Mouse (Mus musculus) heart, embryonic 13.5 days (tissue): ENCODE results near the gene Tram2. TPM values are rescaled to one million over a fixed set of nuclear protein-coding genes. Genes with fewer than 3 reads are reported as not detected.

Experiments used
- ATAC-seq: fragments of 200-750 bp; cut with Nextera tagmentation; 2 replicates; pipeline ENCODE4 v1.8.0; 2017; ENCODE audit warnings: moderate TSS enrichment; ENCODE audit not compliant: insufficient number of reproducible peaks, low FRiP score, low TSS enrichment; ENCODE audit errors: extremely low read depth
- H3K27ac ChIP-seq: fragments of 300-500 bp; sonication (generic); replicated peaks from 2 replicates; pipeline ENCODE4 v1.5.1; 2015; ENCODE audit warnings: moderate library complexity, mild to moderate bottlenecking, inconsistent platforms
- H3K27me3 ChIP-seq: fragments of 300-500 bp; sonication (generic); replicated peaks from 2 replicates; pipeline ENCODE4 v1.6.1; 2015; ENCODE audit warnings: mild to moderate bottlenecking, inconsistent platforms
- H3K36me3 ChIP-seq: fragments of 300-500 bp; sonication (generic); 2 replicates; pipeline ENCODE4 v1.6.1; 2015; ENCODE audit warnings: mild to moderate bottlenecking, inconsistent platforms
- H3K4me1 ChIP-seq: fragments of 300-500 bp; sonication (generic); 2 replicates; pipeline ENCODE4 v1.6.1; 2015; ENCODE audit warnings: inconsistent platforms
- H3K4me2 ChIP-seq: fragments of 300-500 bp; sonication (generic); 2 replicates; pipeline ENCODE4 v1.6.1; 2015; ENCODE audit warnings: inconsistent platforms, mild to moderate bottlenecking, moderate library complexity
- H3K4me3 ChIP-seq: fragments of 300-500 bp; sonication (generic); 2 replicates; pipeline ENCODE4 v1.5.1; 2015; ENCODE audit warnings: moderate library complexity, mild to moderate bottlenecking, inconsistent platforms
- H3K9ac ChIP-seq: fragments of 300-500 bp; sonication (generic); 2 replicates; pipeline ENCODE4 v1.6.1; 2015; ENCODE audit warnings: inconsistent platforms, mild to moderate bottlenecking, moderate library complexity
- H3K9me3 ChIP-seq: fragments of 300-500 bp; sonication (generic); 2 replicates; pipeline ENCODE4 v1.6.1; 2016; ENCODE audit warnings: inconsistent platforms
- WGBS: fragments of 180-500 bp; shearing (Covaris S2); methylation state at CpG from one replicate; pipeline ENCODE4 v1.1.7; 2015; ENCODE audit warnings: mixed read lengths; 5-methylcytosine and 5-hydroxymethylcytosine counted together
- polyA plus RNA-seq: library from polyadenylated mRNA; unstranded; fragments of >200 nt; fragmentation: Nextera tagmentation; extraction: Ambion mirVana; gene quantifications from 2 replicates; pipeline ENCODE4 v1.2.1, GENCODE M21; 2015

Gene Tram2
- polyA plus RNA-seq, 1 experiment from 2014 or later, result 4.4 TPM

DNA sequence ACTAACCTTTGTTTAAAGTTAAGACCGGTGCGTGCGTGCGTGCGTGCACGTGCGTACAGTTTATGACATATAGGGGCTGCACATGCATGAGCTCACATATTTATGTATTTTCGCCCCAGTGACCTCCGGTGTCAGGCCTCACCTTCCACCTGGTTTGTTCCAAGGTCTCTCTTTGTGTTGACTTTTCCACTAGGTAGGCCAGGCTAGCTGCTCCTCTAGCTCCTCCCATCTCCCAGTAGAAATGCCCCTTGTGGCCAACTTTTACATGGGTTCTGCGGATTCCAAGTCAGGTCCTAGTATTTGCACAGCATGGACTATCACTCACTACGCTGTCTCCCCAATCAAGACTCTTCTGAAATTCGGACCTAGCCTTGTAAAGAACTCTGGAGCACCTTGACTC, 1.3 kb upstream of the Tram2 start:
- no peak overlapping the region for H3K4me3 ChIP-seq
- H3K9ac ChIP-seq, result no peak overlapping the region
- no peak overlapping the region for H3K4me2 ChIP-seq
- H3K27ac ChIP-seq, result no peak overlapping the region
- H3K36me3 ChIP-seq, result no peaks in the 10 kb centered on the region
- H3K9me3 ChIP-seq, result no peaks in the 10 kb centered on the region
- WGBS, result 90% methylated on average over 12 of the region's 12 CpGs
- no peak for ATAC-seq
- H3K27me3 ChIP-seq, result no peaks in the 10 kb centered on the region
- H3K4me1 ChIP-seq, result peaks cover 36% of the 10 kb centered on the region

DNA sequence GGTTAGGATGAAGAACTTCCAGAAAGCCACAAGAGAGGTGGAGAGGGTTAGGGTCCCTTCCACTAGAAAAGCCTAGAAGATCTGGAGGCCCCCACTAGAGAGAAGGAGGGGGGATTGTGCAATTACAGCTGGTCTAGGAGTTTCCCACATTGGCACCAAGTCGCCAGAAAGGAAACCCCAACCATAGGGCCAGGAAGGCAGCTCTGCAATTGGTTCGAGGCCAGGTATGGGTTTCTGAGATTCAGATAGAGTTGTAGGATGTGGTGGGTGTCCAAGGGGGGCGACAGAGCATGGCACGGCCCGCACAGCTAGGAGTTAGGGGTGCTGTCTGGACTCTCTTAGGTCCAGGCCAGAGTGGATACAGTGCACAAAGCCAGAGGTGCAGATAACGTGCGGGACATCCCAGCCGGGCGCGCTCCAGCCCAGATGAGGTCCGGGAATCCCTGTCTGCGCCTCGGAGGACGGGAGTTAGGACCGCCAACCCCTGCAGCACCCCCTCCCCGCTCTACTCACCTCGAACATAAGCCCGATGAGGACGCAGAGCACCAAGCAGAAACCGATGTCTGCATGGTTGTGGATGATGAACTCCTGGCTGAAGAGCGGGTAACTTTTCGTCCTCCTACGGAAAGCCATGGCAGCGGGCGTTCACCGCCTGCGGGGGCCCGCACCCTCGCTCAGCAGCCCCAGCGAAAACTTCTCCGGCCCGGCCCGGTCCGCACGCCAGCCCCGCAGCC, 381 bp downstream of the Tram2 start:
- peaks cover 54% of the 10 kb centered on the region for H3K4me1 ChIP-seq
- WGBS, result 2% methylated on average over 36 of the region's 36 CpGs
- peak; percentile 33; the same call in 1 of the 2 replicates for ATAC-seq
- H3K36me3 ChIP-seq, result no peaks in the 10 kb centered on the region
- peak overlapping the region; percentile 84 for H3K4me2 ChIP-seq
- peak overlapping the region; percentile 85 for H3K4me3 ChIP-seq
- no peaks in the 10 kb centered on the region for H3K9me3 ChIP-seq
- H3K27me3 ChIP-seq, result no peaks in the 10 kb centered on the region
- H3K27ac ChIP-seq, result peak overlapping the region; percentile 93
- peak overlapping the region; percentile 88 for H3K9ac ChIP-seq

DNA sequence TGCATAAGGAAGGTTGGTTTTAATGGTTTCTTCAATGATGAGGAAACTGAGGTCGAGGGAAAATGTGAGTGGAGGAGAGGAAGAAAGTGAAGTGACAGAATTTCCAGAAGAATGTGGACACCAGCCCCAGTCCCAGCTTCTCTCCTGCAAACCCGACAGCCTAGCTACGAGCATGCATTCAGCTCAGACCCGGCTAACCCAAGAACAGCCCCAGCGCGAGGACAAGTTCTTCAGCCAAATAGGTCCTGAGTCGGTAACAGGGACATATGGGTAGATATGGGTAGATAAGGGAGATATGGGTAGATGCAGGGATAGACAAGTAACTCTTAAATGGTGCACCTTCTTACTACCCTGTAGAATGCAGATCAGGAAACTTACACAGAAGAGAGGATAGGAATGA, 1.4 kb downstream of the Tram2 start:
- H3K27ac ChIP-seq, result no peak overlapping the region
- peaks cover 64% of the 10 kb centered on the region for H3K4me1 ChIP-seq
- peak overlapping the region; percentile 88 for H3K9ac ChIP-seq
- no peaks in the 10 kb centered on the region for H3K36me3 ChIP-seq
- H3K27me3 ChIP-seq, result no peaks in the 10 kb centered on the region
- peak overlapping the region; percentile 85 for H3K4me3 ChIP-seq
- WGBS, result 59% methylated on average over 7 of the region's 7 CpGs
- ATAC-seq, result no peak
- H3K9me3 ChIP-seq, result no peaks in the 10 kb centered on the region
- H3K4me2 ChIP-seq, result peak overlapping the region; percentile 84

DNA sequence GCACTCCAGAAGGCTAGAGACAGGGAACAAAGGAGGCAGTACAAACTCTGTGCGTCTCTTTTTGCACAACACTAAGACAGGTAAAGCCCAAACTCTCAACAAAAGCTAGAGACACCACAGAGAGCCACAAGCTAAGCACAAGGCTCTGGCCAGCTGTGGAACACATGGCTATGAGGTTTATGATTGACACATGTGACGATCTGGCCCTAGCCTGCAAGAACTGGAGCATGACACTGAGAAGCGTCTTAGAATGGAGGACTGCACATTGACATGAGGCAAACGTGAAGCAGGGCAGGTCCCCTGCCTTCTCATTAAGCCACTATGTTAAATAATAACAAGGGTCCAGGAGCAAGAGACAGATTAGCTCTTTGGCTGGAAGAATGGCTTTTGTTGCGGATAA, 1.8 kb downstream of the Tram2 start:
- ATAC-seq, result no peak
- H3K27me3 ChIP-seq, result no peaks in the 10 kb centered on the region
- H3K4me1 ChIP-seq, result peaks cover 68% of the 10 kb centered on the region
- H3K4me3 ChIP-seq, result peak overlapping the region; percentile 85
- H3K9ac ChIP-seq, result peak overlapping the region; percentile 88
- peak overlapping the region; percentile 84 for H3K4me2 ChIP-seq
- no peak overlapping the region for H3K27ac ChIP-seq
- H3K36me3 ChIP-seq, result no peaks in the 10 kb centered on the region
- H3K9me3 ChIP-seq, result no peaks in the 10 kb centered on the region
- 60% methylated on average over 5 of the region's 5 CpGs for WGBS

- ATAC-seq, result no peak
- H3K27ac ChIP-seq, result peak overlapping the region; percentile 71
- peaks cover 70% of the 10 kb centered on the region for H3K4me1 ChIP-seq
- H3K4me3 ChIP-seq, result peak overlapping the region; percentile 85
- H3K4me2 ChIP-seq, result peak overlapping the region; percentile 84
- no peaks in the 10 kb centered on the region for H3K27me3 ChIP-seq
- no peaks in the 10 kb centered on the region for H3K36me3 ChIP-seq
- no peaks in the 10 kb centered on the region for H3K9me3 ChIP-seq
- WGBS, result 14% methylated on average over 6 of the region's 6 CpGs
- peak overlapping the region; percentile 67 for H3K9ac ChIP-seq
Measured at GRCm38 (mm10) chr1:21075986-21076495, 3.0 kb downstream of the Tram2 start.

DNA sequence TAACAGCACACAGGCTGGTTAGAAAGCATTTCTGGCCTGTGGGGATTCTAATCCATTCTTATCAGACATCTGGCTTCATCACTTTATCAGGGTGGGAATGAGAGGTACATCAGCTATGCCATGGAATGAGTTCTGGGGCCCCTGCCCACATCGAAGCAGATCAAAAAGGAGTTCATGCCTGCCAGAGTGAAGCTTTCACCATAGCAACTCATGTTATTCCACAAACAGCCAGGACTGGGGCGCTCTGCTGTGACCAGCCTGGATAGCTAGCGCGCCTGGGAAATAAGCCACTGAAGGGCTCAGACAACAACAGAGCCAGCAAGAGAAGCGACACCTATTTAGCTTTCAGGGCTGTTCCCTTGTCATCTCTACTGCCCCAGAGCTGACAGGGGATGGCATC, 4.8 kb downstream of the Tram2 start:
- WGBS, result 40% methylated on average over 5 of the region's 5 CpGs
- Histone ChIP-seq H3K4me3 (no peak overlapping the region), H3K27me3 (no peaks in the 10 kb centered on the region), H3K4me2 (no peak overlapping the region), H3K9me3 (no peaks in the 10 kb centered on the region), H3K27ac (peak overlapping the region; percentile 26; the same call in 1 of the 2 replicates), H3K36me3 (no peaks in the 10 kb centered on the region), H3K9ac (0 out of 2 replicates have a peak overlapping the region, but pooled peaks have one; percentile 25), H3K4me1 (peaks cover 83% of the 10 kb centered on the region)
- ATAC-seq, result no peak

DNA sequence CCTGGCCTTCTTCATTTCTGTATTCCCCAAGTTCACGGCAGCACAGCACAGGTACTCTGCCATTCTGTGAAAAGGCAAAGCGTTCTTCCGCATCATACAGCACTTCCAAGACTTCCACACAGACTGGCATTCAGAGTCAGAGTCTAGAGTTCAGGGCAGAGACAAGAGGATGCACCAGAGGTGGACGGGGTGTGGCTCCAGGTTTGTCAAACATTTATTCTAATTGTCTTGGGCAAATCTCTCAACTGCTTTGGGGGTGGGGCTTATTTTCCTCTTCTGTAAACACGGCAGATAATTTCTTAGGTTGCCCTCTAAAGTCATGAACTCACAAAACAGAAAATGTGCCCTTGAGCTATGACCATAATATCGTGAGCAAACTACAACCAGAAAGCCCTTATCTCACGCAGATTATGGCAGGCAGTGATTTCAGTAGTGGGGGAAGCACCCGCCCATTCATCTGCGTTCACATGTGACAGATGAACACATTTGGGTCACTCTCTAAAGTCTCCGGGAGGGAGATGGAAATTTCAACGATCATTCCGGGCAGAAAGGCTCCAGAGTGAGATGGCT, 6.1 kb downstream of the Tram2 start:
- Histone ChIP-seq H3K4me1 (peaks cover 89% of the 10 kb centered on the region), H3K9ac (no peak overlapping the region), H3K9me3 (no peaks in the 10 kb centered on the region), H3K4me2 (peak overlapping the region; percentile 38), H3K36me3 (no peaks in the 10 kb centered on the region), H3K4me3 (no peak overlapping the region), H3K27me3 (no peaks in the 10 kb centered on the region), H3K27ac (peak overlapping the region; percentile 26)
- 49% methylated on average over 12 of the region's 12 CpGs for WGBS
- no peak for ATAC-seq

DNA sequence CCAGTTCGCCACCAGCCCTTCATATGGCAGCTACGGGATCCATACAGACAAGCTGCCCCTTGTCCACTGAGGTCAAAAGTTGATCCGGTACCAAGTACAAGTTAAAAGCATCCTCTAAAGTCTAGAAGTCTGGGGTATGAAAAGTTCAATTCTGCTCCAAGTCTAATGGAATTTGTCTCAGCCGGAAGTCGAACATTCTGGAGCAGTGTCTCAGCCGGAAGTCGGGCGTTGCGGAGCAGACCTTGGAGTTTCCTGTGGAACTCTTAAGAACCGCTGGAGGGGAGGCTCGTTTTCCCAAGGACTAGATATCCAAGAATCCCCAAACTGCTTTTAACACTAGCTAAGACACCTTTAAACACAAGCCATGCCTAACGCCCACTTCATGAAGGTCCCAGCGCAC, 8.4 kb downstream of the Tram2 start:
- Histone ChIP-seq H3K27ac (peak overlapping the region; percentile 22), H3K36me3 (peaks cover 9% of the 10 kb centered on the region), H3K4me2 (peak overlapping the region; percentile 12; the same call in 1 of the 2 replicates), H3K9me3 (peaks cover 7% of the 10 kb centered on the region; the same call in 1 of the 2 replicates), H3K4me3 (no peak overlapping the region), H3K4me1 (peaks cover 79% of the 10 kb centered on the region), H3K9ac (no peak overlapping the region), H3K27me3 (no peaks in the 10 kb centered on the region)
- ATAC-seq, result no peak
- 64% methylated on average over 13 of the region's 13 CpGs for WGBS

- peak overlapping the region; percentile 22 for H3K27ac ChIP-seq
- H3K4me3 ChIP-seq, result no peak overlapping the region
- WGBS, result 71% methylated on average over 12 of the region's 12 CpGs
- H3K9ac ChIP-seq, result no peak overlapping the region
- no peak for ATAC-seq
- peaks cover 7% of the 10 kb centered on the region; the same call in 1 of the 2 replicates for H3K9me3 ChIP-seq
- H3K27me3 ChIP-seq, result no peaks in the 10 kb centered on the region
- no peak overlapping the region for H3K4me2 ChIP-seq
- peaks cover 9% of the 10 kb centered on the region for H3K36me3 ChIP-seq
- H3K4me1 ChIP-seq, result peaks cover 79% of the 10 kb centered on the region
Measured at GRCm38 (mm10) chr1:21069830-21070522, 9.1 kb downstream of the Tram2 start.

DNA sequence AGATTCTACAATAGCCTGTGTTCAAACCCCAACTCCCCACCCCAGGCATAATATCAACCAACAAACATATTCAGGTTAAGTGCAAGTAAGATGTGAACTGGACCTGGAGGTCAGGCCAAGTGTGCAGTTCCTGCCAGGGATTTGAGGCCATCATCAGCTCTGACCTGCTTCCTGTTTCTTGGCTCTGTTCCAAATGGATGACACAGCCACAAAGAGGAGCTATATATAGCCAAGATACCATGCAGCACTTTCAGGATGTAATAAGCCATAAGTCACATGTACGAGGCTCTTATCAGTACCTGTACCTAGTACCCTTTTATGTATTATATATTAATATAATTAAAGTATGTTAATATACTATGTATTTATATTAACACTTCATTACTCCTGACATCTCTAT, 10.5 kb downstream of the Tram2 start:
- peaks cover 15% of the 10 kb centered on the region for H3K36me3 ChIP-seq
- peaks cover 67% of the 10 kb centered on the region for H3K4me1 ChIP-seq
- H3K27ac ChIP-seq, result peak overlapping the region; percentile 56

DNA sequence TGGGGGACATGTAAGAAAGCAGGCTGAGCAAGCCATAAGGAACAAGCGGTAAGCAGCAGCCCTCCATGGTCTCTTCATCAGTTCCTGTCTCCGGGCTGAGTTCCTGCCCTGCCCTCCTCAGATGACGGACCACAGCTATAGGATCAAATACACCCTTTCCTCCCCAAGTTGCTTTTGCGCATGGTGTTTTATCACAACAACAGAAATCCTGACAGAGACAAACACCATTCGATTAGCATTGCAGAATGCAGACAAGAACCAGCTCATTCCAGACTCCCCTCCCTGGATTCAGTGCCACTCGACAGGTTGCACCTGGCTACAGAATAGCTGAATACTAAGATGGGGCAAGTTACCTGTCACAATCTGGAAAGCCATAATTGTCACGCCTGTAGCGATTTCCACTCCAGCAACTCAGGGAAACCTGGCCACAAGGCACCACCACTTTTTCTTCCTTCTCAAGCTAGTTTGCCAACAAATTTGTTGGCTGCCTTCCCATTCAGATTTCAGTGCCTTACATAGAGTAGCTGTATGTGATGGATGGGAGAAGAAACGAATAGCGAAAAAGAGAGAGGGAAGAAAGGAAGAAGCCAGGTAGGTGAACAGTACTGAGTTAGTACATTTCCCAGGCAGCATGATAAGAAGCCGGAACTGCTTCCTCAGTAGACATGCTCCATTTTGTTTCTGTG, 11.3 kb downstream of the Tram2 start:
- H3K4me3 ChIP-seq, result no peak overlapping the region
- H3K9ac ChIP-seq, result no peak overlapping the region
- peak overlapping the region; percentile 37 for H3K27ac ChIP-seq
- no peak for ATAC-seq
- WGBS, result 71% methylated on average over 11 of the region's 11 CpGs
- peaks cover 7% of the 10 kb centered on the region; the same call in 1 of the 2 replicates for H3K9me3 ChIP-seq
- H3K4me2 ChIP-seq, result no peak overlapping the region
- H3K4me1 ChIP-seq, result peaks cover 59% of the 10 kb centered on the region
- no peaks in the 10 kb centered on the region for H3K27me3 ChIP-seq
- peaks cover 15% of the 10 kb centered on the region for H3K36me3 ChIP-seq

More for the DNA sequence above, 10.5 kb downstream of the Tram2 start:
- Histone ChIP-seq H3K9me3 (peaks cover 7% of the 10 kb centered on the region; the same call in 1 of the 2 replicates), H3K4me2 (0 out of 2 replicates have a peak overlapping the region, but pooled peaks have one; percentile 7), H3K27me3 (no peaks in the 10 kb centered on the region), H3K4me3 (no peak overlapping the region), H3K9ac (no peak overlapping the region)
- 0 out of 2 replicates have a peak, but pooled peaks have one; percentile 38 for ATAC-seq
- 5% methylated on average over 1 of the region's 1 CpGs for WGBS
